Mouse (Mus musculus): ENCODE measurements around the gene Add2.

Gene Add2

DNA sequence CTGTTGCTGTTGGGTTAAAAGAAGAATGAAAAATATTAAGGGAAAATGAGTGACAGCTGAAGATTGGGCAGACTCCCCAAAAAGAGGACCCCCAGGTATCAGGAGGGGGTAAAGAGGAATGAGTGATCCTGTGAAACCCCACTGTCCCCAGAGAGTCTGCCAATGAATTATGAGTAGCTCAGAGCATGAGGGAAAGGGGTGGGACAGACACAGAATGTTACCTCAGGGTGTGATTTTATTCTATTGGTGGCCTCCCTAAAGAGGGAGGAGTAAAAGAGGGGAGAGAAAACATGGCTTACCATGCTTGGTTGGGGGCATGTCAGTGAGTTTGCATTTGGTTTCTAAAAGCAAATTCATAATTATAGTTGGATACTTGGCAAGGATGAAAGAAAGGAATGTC, 50.8 kb downstream of the Add2 start:
- no peak for DNase-seq (ENCODE audit: low spot score in 2 of 2)

GRCm38 (mm10) chr6:86085518-86085917, 57.0 kb downstream of the Add2 start:
- DNase-seq (ENCODE audit: low spot score in 2 of 2) = peak in 1 of 2 experiments; percentile 56

- DNase-seq (ENCODE audit: low spot score in 2 of 2) = peak; percentile 77 to 84
These were observed 58.5 kb downstream of the Add2 start for GRCm38 (mm10) chr6:86086851-86087571.

GRCm38 (mm10) chr6:86087813-86088212, 59.3 kb downstream of the Add2 start:
- DNase-seq (ENCODE audit: low spot score in 2 of 2) = no peak

DNA sequence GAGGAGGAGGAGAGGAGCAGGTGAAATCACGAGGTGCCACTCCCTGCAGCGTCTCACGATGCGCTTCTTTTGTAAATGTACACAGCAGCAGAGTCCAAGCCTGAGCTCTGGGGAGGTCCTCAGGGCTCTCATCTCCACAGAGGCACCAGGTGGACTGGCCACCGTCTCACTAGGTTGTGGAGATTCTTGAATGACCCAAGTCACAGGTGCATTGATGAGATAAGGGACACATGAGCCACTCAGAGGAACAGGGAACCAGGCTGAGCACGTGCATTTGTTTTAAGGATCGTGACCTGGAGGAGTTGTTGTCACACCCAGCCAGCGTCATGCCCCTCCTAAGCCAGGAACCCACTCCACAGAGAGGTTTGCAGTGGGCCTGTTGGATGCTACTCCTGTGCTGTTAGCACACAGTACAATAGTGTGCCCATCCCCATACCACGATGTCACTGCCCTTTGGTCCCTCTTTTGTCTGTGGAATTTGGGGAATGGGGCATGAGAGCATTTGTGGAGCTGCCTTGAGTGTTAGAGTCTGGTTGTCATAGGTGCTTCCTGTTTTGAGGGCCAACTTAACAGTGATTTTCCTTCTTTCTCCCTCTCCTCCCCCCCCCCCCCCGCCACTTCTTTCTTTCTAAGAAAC, 65.8 kb downstream of the Add2 start:
- no peak for DNase-seq (ENCODE audit: low spot score in 2 of 2)

DNA sequence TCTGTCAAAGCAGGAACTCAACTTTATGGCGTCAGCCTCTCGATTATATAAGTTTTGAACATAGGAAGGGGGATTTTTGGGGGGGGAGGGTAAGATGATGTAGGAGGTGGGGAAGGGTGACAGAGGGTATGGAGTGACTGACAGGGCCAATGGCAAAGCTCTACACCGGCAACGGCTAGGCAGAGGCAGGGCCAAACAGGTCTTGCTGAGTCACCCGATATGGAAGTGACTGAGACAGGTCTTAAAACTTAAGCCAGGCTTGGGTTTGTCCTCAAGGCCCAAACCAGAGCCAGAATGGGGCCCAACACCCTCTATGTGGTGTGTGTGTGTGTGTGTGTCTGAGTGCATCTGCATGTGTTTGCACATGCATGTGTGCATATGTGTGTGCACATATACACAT, 67.0 kb downstream of the Add2 start:
- no peak for DNase-seq (ENCODE audit: low spot score in 2 of 2)

GRCm38 (mm10) chr6:86096733-86097132, 68.3 kb downstream of the Add2 start:
- no peak for DNase-seq (ENCODE audit: low spot score in 2 of 2)

GRCm38 (mm10) chr6:86097155-86097554, 68.7 kb downstream of the Add2 start:
- DNase-seq (ENCODE audit: low spot score in 2 of 2) = no peak

- no peak for DNase-seq (ENCODE audit: low spot score in 2 of 2)
These were observed 70.5 kb downstream of the Add2 start for GRCm38 (mm10) chr6:86099003-86099402.

GRCm38 (mm10) chr6:86101451-86101850, 73.0 kb downstream of the Add2 start:
- DNase-seq (ENCODE audit: low spot score in 2 of 2) = no peak

GRCm38 (mm10) chr6:86102874-86103273, 74.4 kb downstream of the Add2 start:
- DNase-seq (ENCODE audit: low spot score in 2 of 2) = peak; percentile 60 to 67

- no peak for DNase-seq (ENCODE audit: low spot score in 2 of 2)
These were observed 75.1 kb downstream of the Add2 start for GRCm38 (mm10) chr6:86103614-86104013.

GRCm38 (mm10) chr6:86104719-86105118, 76.2 kb downstream of the Add2 start:
- DNase-seq (ENCODE audit: low spot score in 2 of 2) = no peak

DNA sequence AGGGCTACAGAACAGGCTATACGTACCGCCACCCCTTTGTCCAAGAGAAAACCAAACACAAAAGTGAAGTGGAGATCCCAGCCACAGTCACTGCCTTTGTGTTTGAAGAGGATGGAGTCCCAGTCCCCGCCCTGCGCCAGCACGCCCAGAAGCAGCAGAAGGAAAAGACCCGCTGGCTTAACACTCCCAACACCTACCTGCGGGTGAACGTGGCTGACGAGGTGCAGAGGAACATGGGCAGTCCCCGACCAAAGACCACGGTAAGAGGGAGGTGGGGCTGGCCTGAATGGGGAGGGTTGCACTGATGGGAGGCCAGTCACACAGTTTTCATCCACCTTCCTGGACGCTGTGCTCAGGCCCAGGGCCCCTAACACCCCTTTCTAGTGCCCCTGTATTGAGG, 77.6 kb downstream of the Add2 start:
- DNase-seq (ENCODE audit: low spot score in 2 of 2) = no peak

DNA sequence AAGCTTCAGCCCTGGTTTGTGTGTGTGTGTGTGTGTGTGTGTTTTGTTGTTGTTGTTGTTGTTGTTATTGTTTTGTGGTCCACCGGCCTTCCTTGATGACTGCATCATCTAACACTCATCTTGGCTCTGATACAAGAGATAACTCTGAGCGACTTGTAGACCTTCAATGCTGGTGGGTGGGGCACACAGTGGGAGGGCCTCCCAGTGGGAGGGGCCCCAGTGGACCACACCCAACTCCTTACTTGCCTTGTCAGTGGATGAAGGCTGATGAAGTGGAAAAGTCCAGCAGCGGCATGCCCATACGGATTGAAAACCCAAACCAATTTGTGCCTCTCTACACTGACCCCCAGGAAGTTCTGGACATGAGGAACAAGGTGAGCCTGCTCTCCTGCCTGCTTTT, 78.6 kb downstream of the Add2 start:
- no peak for DNase-seq (ENCODE audit: low spot score in 2 of 2)

- DNase-seq (ENCODE audit: low spot score in 2 of 2) = no peak
These were observed 87.4 kb downstream of the Add2 start for GRCm38 (mm10) chr6:86115843-86116242.

DNA sequence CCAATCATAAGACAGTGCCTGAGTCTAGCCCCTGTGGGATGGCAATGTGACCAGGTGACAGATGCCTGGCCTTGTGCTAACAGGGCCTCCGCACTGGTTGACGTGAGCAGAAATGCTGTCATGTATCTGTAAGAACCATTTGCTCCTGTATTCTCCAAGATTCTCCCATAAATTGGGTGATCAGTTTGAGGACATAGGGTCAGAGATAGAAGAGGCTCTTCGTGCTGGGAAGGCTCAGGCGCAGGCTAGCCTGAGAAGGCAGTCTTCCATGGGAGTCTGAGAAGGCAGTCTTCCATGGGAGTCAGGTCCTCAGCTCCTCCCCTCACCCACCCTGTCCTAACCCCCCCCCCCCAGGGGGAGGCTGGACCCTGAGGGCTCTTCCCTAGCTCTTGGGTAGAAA, 94.6 kb downstream of the Add2 start:
- no peak for DNase-seq (ENCODE audit: low spot score in 2 of 2)

- DNase-seq (ENCODE audit: low spot score in 2 of 2) = no peak
These were observed 97.3 kb downstream of the Add2 start for GRCm38 (mm10) chr6:86125761-86126160.

DNA sequence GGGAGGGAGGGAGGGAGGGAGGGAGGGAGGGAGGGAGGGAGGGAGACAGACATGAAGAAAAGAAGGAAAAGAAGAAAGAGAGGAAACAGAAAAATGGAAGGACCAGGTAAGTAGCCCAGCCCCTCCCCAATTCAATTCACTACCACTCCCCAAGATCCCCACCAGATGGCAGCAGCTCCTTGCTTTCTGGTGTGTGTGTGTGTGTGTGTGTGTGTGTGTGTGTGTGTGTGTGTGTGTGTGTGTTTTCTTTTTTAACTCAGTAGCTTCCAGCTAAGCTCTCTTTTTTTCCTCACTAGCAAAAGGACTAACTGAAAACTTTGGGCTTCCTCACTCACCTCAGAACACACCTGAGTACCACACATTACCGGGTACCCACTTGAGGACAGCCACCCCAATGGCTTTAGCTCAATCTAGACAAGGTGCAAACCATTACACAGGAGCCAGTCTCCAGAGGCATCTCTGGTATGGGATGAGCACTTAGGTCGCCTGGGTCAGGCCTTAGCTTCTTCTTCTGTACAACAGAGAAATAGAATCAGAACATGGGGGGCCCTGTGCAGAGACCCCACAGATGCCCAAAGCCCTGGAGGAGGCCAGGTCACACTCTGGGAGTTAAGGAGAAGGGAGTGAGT, 98.6 kb downstream of the Add2 start:
- peak in 1 of 2 experiments; percentile 56 for DNase-seq (ENCODE audit: low spot score in 2 of 2)

DNA sequence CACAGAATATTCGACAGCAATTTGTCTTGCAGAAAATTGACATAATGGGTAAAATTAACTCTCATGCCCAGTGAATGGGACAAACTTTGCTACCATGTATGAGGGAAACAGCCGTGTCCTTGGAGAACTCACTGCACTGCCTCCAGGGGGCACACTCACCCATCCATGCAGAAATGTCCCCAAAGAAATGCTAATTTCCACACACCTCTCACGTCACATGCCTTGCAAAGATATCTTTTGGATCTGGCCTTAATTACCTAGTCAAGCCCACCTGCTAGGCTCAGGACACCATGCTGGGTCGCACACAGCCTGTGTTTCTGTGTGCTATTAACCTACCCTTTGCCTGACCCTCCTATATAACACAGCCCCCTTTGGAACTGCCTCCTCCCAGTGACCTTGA, 100.0 kb downstream of the Add2 start:
- no peak for DNase-seq (ENCODE audit: low spot score in 2 of 2)

DNA sequence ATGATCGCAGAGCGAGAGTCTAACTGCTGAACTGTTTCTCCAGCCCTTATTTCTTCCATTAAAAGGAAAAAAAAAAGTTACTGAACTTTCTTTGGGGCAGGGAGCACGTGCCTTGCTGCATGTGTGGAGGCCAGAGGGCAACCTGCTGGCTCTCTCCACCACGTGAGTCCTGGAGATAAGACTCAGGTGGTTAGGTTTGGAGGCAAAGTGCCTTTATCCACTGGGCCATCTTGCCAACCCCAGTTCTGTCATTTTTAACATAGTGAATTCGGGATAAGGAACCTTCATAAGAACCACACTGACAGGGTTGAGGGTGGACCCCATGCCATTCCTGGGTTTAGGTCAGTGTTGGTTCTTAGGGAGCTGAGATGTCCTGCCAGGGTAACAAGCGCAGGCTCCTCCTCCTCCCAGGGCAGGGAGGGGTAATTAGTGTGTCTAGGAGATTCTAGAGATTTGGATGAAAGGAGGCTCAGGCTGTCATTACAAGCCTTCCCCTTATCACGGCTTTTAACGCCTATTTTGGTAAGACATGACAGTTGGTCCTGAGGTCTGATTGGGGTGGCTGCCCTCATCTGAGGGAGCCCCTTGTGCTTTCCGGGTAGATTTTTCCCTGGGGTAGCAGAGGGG, 101.5 kb downstream of the Add2 start:
- no peak for DNase-seq (ENCODE audit: low spot score in 2 of 2)

- no peak for DNase-seq (ENCODE audit: low spot score in 2 of 2)
These were observed 105.4 kb downstream of the Add2 start for GRCm38 (mm10) chr6:86133882-86134281.

- DNase-seq (ENCODE audit: low spot score in 2 of 2) = no peak
These were observed 107.7 kb downstream of the Add2 start for GRCm38 (mm10) chr6:86136206-86136605.
